Mouse (Mus musculus): Measurements from ENCODE around the gene Rgs8. TPM values are rescaled to one million over a fixed set of nuclear protein-coding genes. Genes with fewer than 3 reads are reported as not detected.

Gene Rgs8
- total RNA-seq, 1 experiment, result 0.31 TPM

DNA sequence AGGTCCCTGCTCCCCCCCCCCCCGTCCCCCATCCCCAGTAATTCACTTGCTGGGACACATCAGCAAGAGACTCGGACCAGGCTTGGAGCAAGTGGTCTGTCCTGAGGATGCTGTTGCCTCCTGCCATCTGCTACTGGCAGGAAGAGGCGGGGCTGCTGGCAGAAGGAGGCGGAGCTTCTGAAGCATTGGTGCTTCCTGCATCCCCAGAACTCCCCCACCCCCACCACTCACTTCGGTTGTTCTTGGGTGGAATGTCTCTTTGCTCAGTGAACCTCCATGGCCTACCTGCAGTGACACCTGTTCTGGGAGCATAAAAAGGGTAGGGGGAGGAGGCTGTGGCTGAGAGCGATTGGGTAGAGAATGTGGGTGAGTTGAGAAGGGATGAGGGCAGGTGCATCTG is 27.5 kb downstream of the Rgs8 start:
- no peak for DNase-seq (ENCODE audit: low read depth, low spot score)
- Histone ChIP-seq H3K9ac (ENCODE audit: insufficient read depth, low read depth, low read length, poor library complexity, severe bottlenecking) (no peak overlapping the region), H3K9me3 (ENCODE audit: control insufficient read depth, insufficient read depth, low read depth, low read length) (no peaks in the 10 kb centered on the region), H3K4me1 (ENCODE audit: control insufficient read depth in 2 of 2, insufficient read depth in 2 of 2, low read length in 2 of 2, poor library complexity in 1 of 2) (peaks cover 2 to 14% of the 10 kb centered on the region in 2 experiments; a peak in 3 of 4 replicates), H3K4me3 (ENCODE audit: insufficient read depth in 1 of 2, low read depth in 1 of 2, low read length in 2 of 2, poor library complexity in 1 of 2, severe bottlenecking in 1 of 2) (peak overlapping the region in 1 of 2 experiments; percentile 7; a peak in 1 of 4 replicates), H3K27ac (ENCODE audit: insufficient read depth, low read depth, low read length, poor library complexity, severe bottlenecking) (no peak overlapping the region), H3K36me3 (ENCODE audit: control insufficient read depth, insufficient read depth, low read length, poor library complexity, severe bottlenecking) (no peaks in the 10 kb centered on the region)
- no peak for TF ChIP-seq CHD2 (IDR thresholded peaks at IDR 0.05; ENCODE audit: low read depth, low read length)
- no peak for TF ChIP-seq MAFK (IDR thresholded peaks at IDR 0.05; ENCODE audit: insufficient read depth, low read depth, low read length)
- in situ Hi-C loops (cut with MboI; ENCODE audit: low sequenced_read_pairs in 2 of 2, unreplicated experiment in 2 of 2), result no loop called here

- in situ Hi-C loops (cut with MboI; ENCODE audit: low sequenced_read_pairs in 2 of 2, unreplicated experiment in 2 of 2), result no loop called here
- Histone ChIP-seq H3K27ac (ENCODE audit: insufficient read depth, low read depth, low read length, poor library complexity, severe bottlenecking) (no peak overlapping the region), H3K4me1 (ENCODE audit: control insufficient read depth in 2 of 2, insufficient read depth in 2 of 2, low read length in 2 of 2, poor library complexity in 1 of 2) (peaks cover 2 to 14% of the 10 kb centered on the region in 2 experiments; a peak in 3 of 4 replicates)
Measured at GRCm38 (mm10) chr1:153681036-153681435, 28.2 kb downstream of the Rgs8 start.

DNA sequence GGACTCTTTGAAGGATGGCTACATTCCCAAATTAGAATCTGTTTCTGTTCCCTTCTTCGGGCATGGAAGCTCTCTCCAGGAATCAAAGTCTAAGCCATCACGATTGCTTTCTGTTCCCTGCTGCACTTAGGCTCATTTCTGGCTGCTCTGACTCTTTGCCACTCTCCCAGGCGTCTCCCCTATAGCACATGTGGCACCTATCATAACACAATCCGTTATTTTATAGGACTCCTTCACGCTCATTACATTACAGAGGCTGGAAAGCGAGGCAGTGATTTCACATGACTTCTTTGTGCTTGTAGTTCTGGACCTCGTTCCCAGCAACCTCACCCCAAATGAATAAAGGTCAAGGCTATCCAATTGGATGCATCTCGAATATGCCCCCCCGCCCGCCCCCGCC is 30.4 kb downstream of the Rgs8 start:
- H3K36me3 ChIP-seq (ENCODE audit: control insufficient read depth, insufficient read depth, low read length, poor library complexity, severe bottlenecking), result no peaks in the 10 kb centered on the region
- TF ChIP-seq HCFC1 (IDR thresholded peaks at IDR 0.05; ENCODE audit: borderline replicate concordance, insufficient read depth, low read length) (no peak), MAFK (IDR thresholded peaks at IDR 0.05; ENCODE audit: insufficient read depth, low read depth, low read length) (no peak), CHD2 (IDR thresholded peaks at IDR 0.05; ENCODE audit: low read depth, low read length) (no peak), ZC3H11A (IDR thresholded peaks at IDR 0.05; ENCODE audit: borderline replicate concordance, low read depth, low read length) (no peak), ZNF384 (IDR thresholded peaks at IDR 0.05; ENCODE audit: low read depth, low read length) (no peak)
- H3K4me1 ChIP-seq (ENCODE audit: control insufficient read depth in 2 of 2, insufficient read depth in 2 of 2, low read length in 2 of 2, poor library complexity in 1 of 2), result peaks cover 2 to 14% of the 10 kb centered on the region in 2 experiments; a peak in 2 of 4 replicates
- H3K9me3 ChIP-seq (ENCODE audit: control insufficient read depth, insufficient read depth, low read depth, low read length), result no peaks in the 10 kb centered on the region
- no peak overlapping the region for H3K9ac ChIP-seq (ENCODE audit: insufficient read depth, low read depth, low read length, poor library complexity, severe bottlenecking)
- H3K4me3 ChIP-seq (ENCODE audit: insufficient read depth in 1 of 2, low read depth in 1 of 2, low read length in 2 of 2, poor library complexity in 1 of 2, severe bottlenecking in 1 of 2), result no peak overlapping the region
- in situ Hi-C loops (cut with MboI; ENCODE audit: low sequenced_read_pairs in 2 of 2, unreplicated experiment in 2 of 2), result no loop called here
- DNase-seq (ENCODE audit: low read depth, low spot score), result no peak
- no peak overlapping the region for H3K27ac ChIP-seq (ENCODE audit: insufficient read depth, low read depth, low read length, poor library complexity, severe bottlenecking)

More at GRCm38 (mm10) chr1:153681036-153681435, 28.2 kb downstream of the Rgs8 start:
- DNase-seq (ENCODE audit: low read depth, low spot score), result no peak
- no peak overlapping the region for H3K9ac ChIP-seq (ENCODE audit: insufficient read depth, low read depth, low read length, poor library complexity, severe bottlenecking)
- TF ChIP-seq ZNF384 (IDR thresholded peaks at IDR 0.05; ENCODE audit: low read depth, low read length) (no peak), MAFK (IDR thresholded peaks at IDR 0.05; ENCODE audit: insufficient read depth, low read depth, low read length) (no peak), ZC3H11A (IDR thresholded peaks at IDR 0.05; ENCODE audit: borderline replicate concordance, low read depth, low read length) (no peak), CHD2 (IDR thresholded peaks at IDR 0.05; ENCODE audit: low read depth, low read length) (no peak)
- H3K36me3 ChIP-seq (ENCODE audit: control insufficient read depth, insufficient read depth, low read length, poor library complexity, severe bottlenecking), result no peaks in the 10 kb centered on the region
- H3K9me3 ChIP-seq (ENCODE audit: control insufficient read depth, insufficient read depth, low read depth, low read length), result no peaks in the 10 kb centered on the region
- no peak overlapping the region for H3K4me3 ChIP-seq (ENCODE audit: insufficient read depth in 1 of 2, low read depth in 1 of 2, low read length in 2 of 2, poor library complexity in 1 of 2, severe bottlenecking in 1 of 2)

GRCm38 (mm10) chr1:153685630-153686029 is 32.8 kb downstream of the Rgs8 start:
- in situ Hi-C loops (cut with MboI; ENCODE audit: low sequenced_read_pairs in 2 of 2, unreplicated experiment in 2 of 2), result no loop called here
- Histone ChIP-seq H3K4me3 (ENCODE audit: insufficient read depth in 1 of 2, low read depth in 1 of 2, low read length in 2 of 2, poor library complexity in 1 of 2, severe bottlenecking in 1 of 2) (no peak overlapping the region), H3K27ac (ENCODE audit: insufficient read depth, low read depth, low read length, poor library complexity, severe bottlenecking) (no peak overlapping the region), H3K36me3 (ENCODE audit: control insufficient read depth, insufficient read depth, low read length, poor library complexity, severe bottlenecking) (no peaks in the 10 kb centered on the region), H3K9ac (ENCODE audit: insufficient read depth, low read depth, low read length, poor library complexity, severe bottlenecking) (no peak overlapping the region), H3K4me1 (ENCODE audit: control insufficient read depth in 2 of 2, insufficient read depth in 2 of 2, low read length in 2 of 2, poor library complexity in 1 of 2) (0 out of 4 replicates have a peak, but pooled peaks cover 0 to under 1% of the 10 kb centered on the region in 2 experiments), H3K9me3 (ENCODE audit: control insufficient read depth, insufficient read depth, low read depth, low read length) (no peaks in the 10 kb centered on the region)
- DNase-seq (ENCODE audit: low read depth, low spot score), result no peak
- TF ChIP-seq CHD2 (IDR thresholded peaks at IDR 0.05; ENCODE audit: low read depth, low read length) (peak; percentile 39; the same call in 1 of the 2 replicates), MAFK (IDR thresholded peaks at IDR 0.05; ENCODE audit: insufficient read depth, low read depth, low read length) (no peak)

- TF ChIP-seq HCFC1 (IDR thresholded peaks at IDR 0.05; ENCODE audit: borderline replicate concordance, insufficient read depth, low read length) (no peak), ZC3H11A (IDR thresholded peaks at IDR 0.05; ENCODE audit: borderline replicate concordance, low read depth, low read length) (no peak), CHD2 (IDR thresholded peaks at IDR 0.05; ENCODE audit: low read depth, low read length) (no peak), ZNF384 (IDR thresholded peaks at IDR 0.05; ENCODE audit: low read depth, low read length) (no peak), MAFK (IDR thresholded peaks at IDR 0.05; ENCODE audit: insufficient read depth, low read depth, low read length) (no peak)
- no peak overlapping the region for H3K9ac ChIP-seq (ENCODE audit: insufficient read depth, low read depth, low read length, poor library complexity, severe bottlenecking)
- no peaks in the 10 kb centered on the region for H3K36me3 ChIP-seq (ENCODE audit: control insufficient read depth, insufficient read depth, low read length, poor library complexity, severe bottlenecking)
- H3K4me1 ChIP-seq (ENCODE audit: control insufficient read depth in 2 of 2, insufficient read depth in 2 of 2, low read length in 2 of 2, poor library complexity in 1 of 2), result peaks cover 4 to 5% of the 10 kb centered on the region in 2 experiments; a peak in 2 of 4 replicates
- H3K9me3 ChIP-seq (ENCODE audit: control insufficient read depth, insufficient read depth, low read depth, low read length), result no peaks in the 10 kb centered on the region
- in situ Hi-C loops (cut with MboI; ENCODE audit: low sequenced_read_pairs in 2 of 2, unreplicated experiment in 2 of 2), result no loop called here
- no peak overlapping the region for H3K4me3 ChIP-seq (ENCODE audit: insufficient read depth in 1 of 2, low read depth in 1 of 2, low read length in 2 of 2, poor library complexity in 1 of 2, severe bottlenecking in 1 of 2)
- 0 out of 2 replicates have a peak overlapping the region, but pooled peaks have one; percentile 19 for H3K27ac ChIP-seq (ENCODE audit: insufficient read depth, low read depth, low read length, poor library complexity, severe bottlenecking)
- no peak for DNase-seq (ENCODE audit: low read depth, low spot score)
Measured at GRCm38 (mm10) chr1:153692526-153692925, 39.7 kb downstream of the Rgs8 start.
